Mouse (Mus musculus): Measurements from ENCODE around the gene Fgfr2. TPM values are rescaled to one million over a fixed set of nuclear protein-coding genes. Genes with fewer than 3 reads are reported as not detected.
"Not testable (repeated sequence)": the region's sequence is repeated elsewhere in the genome, so short reads cannot be mapped to it uniquely, and the experiment has no call there.

The Fgfr2 gene
- polyA plus RNA-seq, 2 experiments from 2014 or later: not detected

DNA sequence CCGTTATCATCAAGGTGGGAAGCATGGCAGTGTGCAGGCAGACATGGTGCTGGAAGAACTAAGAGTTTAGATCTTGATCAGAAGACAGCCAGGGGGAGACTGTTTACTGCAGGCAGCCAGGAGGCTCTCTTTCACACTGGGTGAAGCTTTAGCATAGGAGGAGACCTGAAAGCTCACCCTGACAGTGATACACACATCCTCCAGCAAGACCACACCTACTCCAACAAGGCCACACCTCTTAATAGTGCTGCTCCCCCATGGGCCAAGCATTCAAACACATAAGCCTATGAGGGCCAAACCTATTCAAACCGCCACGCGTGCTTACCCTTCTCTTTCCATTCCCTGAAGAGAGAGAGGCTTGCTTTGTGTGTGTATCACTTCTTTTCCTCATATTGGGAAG lies 2559.9 kb downstream of the Fgfr2 start:
- ATAC-seq: no peak

GRCm38 (mm10) chr7:130560933-130561332 lies 2562.2 kb downstream of the Fgfr2 start:
- ATAC-seq: no peak

DNA sequence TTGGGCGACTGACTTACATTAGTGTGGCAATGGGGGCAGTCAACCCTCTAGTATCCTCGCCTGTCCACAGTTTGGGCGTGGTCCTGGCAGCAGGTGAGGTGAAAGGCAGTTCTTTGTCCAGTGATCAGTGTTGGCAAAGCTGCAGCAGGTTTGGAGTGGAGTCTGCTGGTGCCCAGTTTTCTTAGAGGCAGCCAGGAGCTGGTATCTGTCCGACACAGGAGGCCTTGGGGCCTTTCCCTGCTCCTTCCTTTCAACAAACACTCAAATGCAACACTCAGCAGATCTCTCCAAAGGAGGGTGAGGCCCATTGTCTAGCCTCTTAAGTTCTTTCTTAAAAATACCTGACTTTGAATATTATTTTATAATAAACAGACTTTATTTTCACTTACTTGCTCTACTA lies 2564.6 kb downstream of the Fgfr2 start:
- no peak for ATAC-seq

DNA sequence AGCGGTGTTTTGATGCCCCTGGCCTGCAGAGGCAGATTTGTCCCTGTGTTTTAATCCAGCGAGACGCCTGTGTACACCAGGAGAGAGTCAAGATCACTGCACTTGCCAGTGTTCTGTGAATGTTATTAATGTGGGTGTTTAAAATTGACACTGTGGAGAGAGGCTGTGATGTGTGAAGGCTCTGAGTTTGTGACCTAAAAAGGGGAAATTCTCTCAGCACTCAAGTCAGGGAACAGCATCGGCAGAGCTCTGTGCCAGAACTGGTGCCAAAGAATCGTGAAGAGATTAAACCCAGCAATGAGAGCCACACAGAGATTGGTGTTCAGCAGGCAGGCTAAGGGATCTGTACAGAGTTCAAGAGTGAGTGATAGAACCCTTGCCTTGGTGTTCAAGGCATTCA lies 2567.6 kb downstream of the Fgfr2 start:
- no peak for ATAC-seq

DNA sequence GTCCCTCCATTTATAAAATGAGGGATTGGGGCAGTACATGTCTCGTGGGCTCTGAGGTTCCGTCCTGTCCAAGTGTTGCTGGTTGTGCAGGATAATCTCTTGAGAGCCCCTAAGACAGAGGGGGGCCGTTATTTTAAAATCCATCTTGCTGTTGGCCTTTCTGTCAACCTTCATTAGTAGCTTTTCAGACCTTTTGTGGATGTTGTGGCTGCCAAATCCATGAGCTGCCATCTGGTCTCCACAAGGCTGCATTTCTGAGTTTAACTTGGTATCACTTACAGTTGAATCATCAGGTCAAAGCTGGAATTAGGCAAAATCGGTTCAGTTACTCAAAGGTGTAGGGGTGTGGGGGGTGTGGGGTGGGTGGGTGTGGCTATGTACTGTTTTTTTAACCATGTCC lies 2569.8 kb downstream of the Fgfr2 start:
- ATAC-seq: no peak

DNA sequence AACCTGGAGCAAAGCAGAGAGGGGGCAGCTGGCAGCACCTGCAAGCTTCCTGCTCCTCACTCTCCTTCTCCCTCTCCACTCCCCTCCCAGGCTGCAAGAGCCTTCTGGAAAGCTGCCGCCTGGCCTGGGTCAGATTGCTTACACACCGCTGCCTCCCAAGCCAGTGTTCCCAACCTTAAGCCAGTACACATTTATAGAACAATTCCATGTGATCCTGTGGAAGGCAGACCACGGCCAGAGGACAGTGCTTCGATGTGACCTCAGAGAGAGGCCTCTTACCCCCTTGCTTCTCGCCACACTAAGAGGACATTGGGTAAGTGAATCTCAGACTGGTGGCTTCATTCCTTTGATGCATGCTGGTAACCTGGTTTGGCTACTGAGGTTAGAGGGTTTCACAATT lies 2570.4 kb downstream of the Fgfr2 start:
- no peak for ATAC-seq

DNA sequence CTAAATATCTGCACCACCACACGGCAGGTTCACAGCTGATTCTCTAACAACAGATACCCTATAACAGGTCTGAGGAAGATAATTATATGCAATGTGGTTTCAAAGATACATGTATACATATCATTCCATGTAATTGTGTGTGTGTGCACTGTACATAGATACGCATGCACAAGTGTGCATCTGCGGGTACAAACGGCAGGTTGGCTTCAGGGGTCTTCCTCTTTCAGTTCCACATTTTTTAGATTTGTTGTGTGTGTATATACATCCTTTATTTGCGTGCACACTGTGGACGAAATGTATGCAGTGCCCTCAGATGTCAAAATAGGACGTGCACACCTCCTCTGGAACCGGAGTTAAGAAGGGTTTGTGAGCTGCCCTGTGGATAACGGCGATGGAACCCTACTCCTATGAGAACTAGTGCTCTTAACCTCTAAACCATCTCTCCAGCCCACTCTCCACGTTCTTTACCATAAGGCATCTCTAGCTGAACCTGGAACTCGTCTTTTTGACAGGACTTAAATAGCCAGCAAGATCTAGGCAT lies 2575.4 kb downstream of the Fgfr2 start:
- no peak for ATAC-seq

- peak; percentile 93 for ATAC-seq
These were observed 2576.2 kb downstream of the Fgfr2 start for GRCm38 (mm10) chr7:130546791-130547484.

GRCm38 (mm10) chr7:130546421-130546790 lies 2576.7 kb downstream of the Fgfr2 start:
- ATAC-seq: peak; percentile 3

GRCm38 (mm10) chr7:130545893-130546292 lies 2577.3 kb downstream of the Fgfr2 start:
- ATAC-seq: no peak

- ATAC-seq: no peak
These were observed 2577.7 kb downstream of the Fgfr2 start for GRCm38 (mm10) chr7:130545401-130545800.

GRCm38 (mm10) chr7:130543181-130543580 lies 2580.0 kb downstream of the Fgfr2 start:
- ATAC-seq: no peak

DNA sequence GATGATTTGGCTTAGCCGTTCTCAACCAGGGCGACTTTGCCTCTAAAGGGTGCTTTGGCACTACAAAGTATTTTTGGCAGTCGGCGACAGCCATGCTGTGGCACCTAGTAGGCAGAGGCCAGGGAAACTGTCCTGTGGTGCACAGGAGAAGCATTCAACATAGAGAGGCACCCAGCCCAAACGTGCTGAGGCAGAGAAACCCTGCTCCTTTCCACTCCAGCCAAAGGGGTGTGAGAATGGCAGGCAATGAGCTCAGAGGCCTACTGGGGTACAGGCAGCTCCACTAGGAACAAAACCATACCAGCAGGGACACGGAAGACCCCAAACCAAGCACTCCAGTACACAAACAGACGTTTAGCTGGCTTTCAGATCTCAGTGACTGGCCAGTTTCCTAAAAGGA lies 2583.0 kb downstream of the Fgfr2 start:
- ATAC-seq: no peak

DNA sequence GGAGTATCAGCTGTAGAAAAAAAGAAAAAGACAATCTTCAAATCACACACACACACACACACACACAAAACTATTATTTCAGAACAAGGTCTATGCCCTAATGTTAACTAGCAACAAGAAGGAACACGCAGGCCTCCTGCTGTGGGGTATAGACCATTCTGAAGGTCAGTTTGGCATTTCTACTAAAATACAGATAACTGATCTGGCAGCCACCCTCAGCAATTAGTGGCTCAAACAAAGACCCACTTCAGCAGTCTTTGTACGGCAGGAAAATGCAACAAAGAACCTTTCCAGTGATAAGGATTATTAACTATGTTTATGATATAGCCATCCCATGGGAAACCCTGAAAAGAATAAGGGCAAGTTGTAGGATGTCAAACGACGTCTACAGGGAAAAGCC lies 2586.1 kb downstream of the Fgfr2 start:
- ATAC-seq: no peak

DNA sequence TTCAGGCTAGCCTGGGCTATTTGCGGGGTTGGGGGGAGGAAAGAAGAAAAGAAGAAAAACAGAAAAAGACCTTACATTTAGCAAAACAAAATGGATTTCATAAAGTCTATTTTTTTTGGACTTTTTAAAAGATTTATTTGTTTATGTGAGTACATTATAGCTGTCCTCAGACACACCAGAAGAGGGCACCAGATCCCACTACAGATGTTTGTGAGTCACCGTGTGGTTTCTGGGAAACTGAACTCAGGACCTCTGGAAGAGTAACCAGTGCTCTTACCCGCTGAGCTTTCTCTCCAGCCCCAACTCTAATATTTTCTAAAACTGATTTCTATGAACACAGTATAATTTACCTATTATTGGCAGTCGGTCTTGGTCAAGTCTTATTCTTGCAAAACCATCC lies 2588.0 kb downstream of the Fgfr2 start:
- ATAC-seq: no peak

DNA sequence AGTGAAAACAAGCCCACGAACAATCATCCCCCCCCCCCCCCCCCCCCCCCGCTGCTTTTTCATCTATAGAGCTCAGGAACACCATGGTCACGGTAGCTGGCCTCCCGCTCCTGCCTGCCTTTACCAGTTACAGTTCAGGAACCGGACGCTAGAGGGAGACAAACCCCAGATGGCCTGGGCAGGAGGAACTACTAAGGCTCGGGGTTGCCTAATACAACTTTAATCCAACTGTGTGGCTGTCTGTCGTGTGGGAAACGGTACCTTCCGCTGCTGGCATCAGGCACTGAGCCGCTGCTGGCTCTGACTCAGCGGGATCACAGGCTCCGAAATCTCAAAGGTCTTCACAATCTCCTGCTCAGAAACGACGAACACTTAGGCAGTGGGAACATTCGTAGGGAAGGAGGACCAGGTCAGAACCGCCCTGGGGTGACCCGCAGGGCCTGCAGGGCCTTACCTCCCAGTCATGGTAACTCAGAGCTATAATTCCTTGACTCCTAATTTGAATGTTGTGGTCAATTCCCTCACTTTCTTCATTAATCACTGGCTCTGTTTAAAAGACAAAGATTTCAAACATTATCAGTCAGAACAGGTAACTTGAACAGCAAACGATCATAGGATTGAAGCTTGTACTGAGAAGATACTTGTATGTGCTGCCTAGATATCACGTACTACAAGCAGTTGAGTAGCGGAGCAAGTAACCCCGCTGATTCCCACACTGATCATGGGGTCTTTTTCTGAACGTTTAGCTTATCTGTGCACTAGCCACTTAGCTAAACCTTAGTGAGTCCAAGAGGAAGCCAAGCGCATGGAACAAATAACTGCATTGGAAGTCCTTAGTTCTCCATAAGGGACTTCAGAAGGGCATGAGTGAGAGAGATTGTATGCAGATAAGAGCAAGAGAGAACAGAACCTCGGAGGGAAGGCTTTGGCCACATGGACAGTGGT lies 2589.6 kb downstream of the Fgfr2 start:
- ATAC-seq: peak; percentile 98

GRCm38 (mm10) chr7:130531138-130531537 lies 2592.0 kb downstream of the Fgfr2 start:
- not testable (repeated sequence) for ATAC-seq

DNA sequence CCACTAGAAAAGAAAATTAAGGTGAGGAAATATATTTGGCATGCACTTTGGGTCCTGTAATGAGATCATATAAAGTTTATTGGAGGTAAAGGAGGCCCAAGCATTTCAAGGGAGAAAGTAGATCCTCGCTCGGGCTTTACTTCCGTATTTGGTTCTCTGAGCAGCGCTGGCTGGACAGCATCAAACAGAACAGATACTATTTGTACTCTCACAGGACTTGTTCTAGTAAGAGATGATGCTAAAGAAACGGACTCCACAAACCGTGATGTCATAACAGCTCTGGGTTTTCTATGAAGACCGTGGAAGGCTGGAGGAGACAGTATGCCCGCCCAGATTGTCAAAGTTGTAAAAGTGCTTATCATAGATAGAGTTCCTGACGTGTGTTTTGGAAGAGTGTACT lies 2595.8 kb downstream of the Fgfr2 start:
- ATAC-seq: no peak

DNA sequence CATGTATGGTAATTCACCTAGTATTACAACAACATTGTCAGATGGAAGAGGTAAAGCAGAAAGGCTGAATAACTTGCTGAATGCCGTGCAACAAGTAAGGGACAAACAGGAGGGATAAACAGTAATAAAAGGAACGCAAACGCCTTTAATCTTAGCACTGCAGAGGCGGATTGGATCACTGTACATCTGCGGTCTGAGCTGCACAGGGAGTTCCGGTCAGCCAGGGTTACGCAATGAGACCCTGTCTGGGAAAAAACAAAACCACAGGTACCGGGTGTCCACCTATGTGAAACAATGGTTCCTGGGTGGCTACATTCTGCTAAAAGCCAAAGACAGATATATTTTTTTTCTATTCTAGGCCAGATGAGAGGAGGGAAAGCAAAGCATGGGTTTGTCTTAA lies 2599.7 kb downstream of the Fgfr2 start:
- ATAC-seq: no peak

- no peak for ATAC-seq
These were observed 2602.2 kb downstream of the Fgfr2 start for GRCm38 (mm10) chr7:130520812-130521422.

DNA sequence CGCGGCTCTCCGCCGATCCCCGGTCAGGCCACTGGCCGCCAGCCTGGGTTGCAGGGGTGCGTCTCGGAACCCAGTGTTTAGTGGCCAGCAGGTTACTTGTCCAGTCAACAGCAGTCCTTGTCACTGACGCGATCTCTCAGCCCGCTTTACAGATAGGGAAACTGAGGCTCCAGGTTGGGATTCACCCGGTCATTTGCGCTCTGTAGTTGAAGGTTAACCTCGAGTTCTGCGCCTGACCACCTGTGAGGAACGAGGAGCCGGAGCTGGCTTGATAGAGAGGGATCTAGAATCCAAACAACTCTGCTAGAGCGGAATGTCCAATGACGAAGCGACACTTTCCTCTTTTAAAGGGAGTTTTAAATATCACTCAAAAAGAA lies 2603.1 kb downstream of the Fgfr2 start, which contains the start of gene Ate1:
Ate1 (minus strand) TSS at position 321 of the 377 bp plus-strand sequence.
- ATAC-seq: no peak

DNA sequence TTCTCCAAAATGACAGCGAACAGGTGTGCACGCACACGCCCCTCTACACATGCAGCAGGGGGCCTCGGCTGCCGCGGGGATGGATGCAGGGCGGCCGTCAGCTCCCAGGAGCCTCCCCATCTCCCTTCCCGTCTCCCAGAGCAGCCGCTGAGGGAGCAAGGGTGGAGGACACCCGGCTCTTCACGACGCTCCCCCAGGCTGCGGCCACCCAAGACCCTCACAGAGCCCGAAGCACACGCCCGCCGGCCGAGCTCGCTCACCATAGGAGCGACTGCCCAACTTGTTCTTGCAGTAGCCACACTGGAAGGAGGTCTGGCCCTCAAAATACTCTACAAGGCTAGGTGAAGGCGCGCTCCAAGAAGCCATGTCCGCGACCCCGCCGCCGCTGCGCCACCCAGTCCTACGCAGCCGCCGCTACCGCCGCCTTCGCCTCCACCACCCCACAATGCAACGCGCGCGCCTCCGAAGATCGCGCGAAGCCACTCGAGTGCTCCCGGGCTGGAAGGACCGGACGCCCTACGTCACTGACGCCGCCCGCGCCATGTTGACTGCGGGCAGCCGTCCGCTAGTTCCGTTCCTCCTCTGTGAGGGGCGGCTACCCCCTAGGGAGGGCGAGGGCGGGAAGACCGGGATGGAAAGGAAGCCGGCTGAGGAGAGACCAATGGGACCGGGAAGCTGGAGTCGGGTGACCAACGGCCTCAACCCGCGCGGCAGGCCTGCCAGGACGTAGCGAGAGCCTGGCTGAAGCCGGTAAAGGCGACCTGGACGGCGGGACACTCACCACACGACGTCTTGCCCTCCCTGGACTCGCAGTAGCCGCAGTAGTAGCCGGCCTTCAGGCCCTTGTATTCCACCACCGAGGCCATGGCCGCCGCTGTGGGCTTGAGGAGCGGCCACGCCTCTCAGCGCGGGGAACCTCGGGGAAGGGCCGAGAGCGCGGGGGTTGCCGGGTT lies 2603.8 kb downstream of the Fgfr2 start:
- ATAC-seq: peak; percentile 98

Data from activated CD4-positive, CD25-positive, alpha-beta regulatory T cell, adult 4 months (primary cell).